Mouse (Mus musculus) yolk sac, embryonic 10.5 days (tissue): ENCODE data around the gene Pptc7.

Experiments
- DNase-seq: peaks from one replicate; pipeline ENCODE4 v3.0.0-alpha.2; 2017; ENCODE audit warnings: low spot score

Pptc7 gene

GRCm38 (mm10) chr5:122284183-122285028 is at the start of gene Pptc7:
Gene Pptc7 (plus strand): TSS chr5:122284365.
- peak; percentile 93 for DNase-seq

DNA sequence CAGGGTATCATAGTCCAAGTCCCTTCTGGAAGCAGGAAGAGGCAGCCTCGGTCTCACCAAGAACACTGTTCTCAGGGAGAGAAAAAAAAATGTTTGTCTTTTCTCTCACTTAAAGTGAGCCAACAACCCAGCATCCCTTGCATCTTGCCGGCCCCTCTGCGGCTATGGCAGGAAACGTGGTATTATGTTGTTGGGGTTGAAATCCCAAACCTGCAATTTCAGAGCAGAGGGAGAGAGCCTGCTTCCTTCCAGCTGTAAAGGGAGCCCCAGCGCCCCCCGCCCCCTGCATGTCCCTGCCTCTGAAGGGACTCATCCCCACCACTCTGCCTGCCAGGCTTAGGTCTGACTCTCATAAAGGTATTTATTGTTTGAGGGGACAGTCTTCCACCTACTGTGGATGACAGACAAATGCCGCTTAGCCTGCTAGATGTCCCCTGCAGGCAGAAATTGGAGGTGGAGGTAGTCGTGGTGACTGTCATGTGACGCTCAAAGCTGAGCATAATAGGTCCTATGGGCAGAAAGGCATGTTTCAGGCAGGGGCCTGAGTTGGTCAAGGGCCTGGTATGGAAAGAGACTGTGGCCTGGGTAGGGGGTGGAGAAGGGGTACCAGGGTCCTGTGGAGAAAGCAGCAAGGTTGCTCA is 48.8 kb upstream of the Pptc7 start:
- no peak for DNase-seq

- DNase-seq, result no peak
Measured at GRCm38 (mm10) chr5:122237200-122237599, 47.0 kb upstream of the Pptc7 start.

- DNase-seq, result no peak
Measured at GRCm38 (mm10) chr5:122239618-122240017, 44.5 kb upstream of the Pptc7 start.

GRCm38 (mm10) chr5:122240521-122240920 is 43.6 kb upstream of the Pptc7 start:
- DNase-seq, result no peak

DNA sequence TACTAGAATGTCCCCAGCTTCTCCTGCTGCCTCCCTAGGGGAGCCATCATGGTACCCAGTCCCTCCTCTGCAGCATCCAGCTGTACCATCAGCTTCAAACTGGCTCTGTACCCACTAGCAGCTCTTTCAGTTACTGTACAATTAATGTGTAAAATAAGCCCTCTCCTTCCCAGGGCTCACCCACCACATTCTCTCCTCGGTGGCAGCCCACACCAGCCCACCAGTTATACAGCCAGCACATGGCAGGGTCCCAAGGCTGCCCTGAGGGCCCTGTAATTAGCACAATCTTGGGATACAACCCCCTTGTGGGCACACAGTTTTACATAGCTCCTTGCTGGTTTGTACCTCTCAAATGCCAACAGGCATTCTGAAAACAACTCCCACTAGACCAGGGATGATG is 43.2 kb upstream of the Pptc7 start:
- no peak for DNase-seq

DNA sequence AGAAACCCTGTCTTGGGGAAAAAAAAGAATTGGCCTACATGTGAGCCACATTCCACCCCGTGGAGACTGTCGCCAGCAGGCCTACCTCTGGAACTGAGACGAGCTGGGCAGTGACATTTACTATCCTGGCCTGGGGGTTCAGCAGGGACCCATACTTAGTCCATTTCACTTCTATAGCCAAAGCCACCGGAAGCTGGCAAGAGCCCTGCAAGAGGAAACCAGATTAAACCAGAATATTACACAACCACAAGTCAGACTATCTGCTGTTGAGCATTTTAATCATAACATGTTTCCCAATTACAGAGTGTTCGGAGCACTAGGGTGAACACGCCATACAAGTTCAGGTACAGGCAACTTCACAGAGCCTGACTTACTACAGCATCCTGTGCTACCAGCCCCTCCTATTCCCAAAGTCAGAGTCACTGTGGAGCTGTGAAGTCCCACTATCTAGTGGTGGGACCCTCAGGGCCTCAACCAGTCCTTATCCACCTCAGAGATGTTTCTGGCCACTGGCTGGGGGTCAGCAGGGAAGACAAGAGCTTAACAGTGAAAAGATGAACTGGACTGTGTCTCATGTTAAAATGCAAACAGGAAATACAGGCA is 41.5 kb upstream of the Pptc7 start:
- DNase-seq, result no peak

- DNase-seq, result no peak
Measured at GRCm38 (mm10) chr5:122243781-122244523, 40.2 kb upstream of the Pptc7 start.

DNA sequence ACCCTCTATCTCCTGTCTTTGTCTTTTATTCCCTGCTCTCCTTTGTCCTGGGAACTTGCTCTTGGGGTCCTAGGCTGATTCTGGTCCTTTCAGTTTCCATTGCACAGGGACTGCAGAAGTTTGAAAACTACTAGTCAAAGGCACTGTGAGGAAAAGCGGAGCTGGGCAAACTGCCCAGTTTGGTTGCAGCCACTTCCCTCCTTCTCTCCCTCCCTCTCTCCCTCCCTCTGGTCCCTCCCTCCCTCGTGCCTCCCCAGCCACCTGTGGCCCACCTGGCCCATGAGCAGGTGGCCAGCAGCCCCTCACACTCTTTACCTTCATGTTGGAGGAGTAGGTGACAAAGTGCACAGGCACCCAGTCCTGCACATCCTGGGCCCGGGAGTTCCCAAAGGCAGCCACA is 39.0 kb upstream of the Pptc7 start:
- no peak for DNase-seq

DNA sequence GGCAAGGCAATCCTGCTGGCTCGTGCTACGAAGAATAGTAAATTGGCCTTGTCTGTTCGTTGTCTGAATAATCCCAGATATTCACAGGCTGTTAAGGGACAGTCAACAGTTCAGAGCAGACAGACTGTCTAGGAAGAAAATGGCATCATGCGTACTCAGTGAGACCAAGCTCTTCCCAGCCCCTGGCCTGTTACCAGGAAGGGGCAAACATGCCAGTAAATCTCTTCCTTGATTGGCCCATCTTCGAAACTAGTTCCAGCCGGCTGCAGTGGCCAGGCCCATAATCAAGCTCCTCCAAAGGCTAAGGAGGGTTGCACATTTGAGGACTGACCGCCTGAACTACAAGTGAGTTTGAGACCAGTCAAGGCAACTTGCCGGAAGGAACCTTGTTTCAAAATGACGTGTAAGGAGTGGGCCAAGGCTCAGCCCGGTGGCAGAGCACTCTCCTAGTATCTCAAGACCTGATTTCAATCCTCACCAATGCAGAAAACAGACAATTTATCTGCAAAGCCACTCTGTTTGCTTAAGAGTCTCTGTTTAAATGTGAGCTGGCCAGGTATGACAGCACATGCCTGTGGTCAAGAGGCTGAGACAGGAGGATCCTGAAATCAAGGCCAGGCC is 37.5 kb upstream of the Pptc7 start:
- DNase-seq, result peak; percentile 50

- DNase-seq, result no peak
Measured at GRCm38 (mm10) chr5:122247529-122247928, 36.6 kb upstream of the Pptc7 start.

- no peak for DNase-seq
Measured at GRCm38 (mm10) chr5:122247934-122248333, 36.2 kb upstream of the Pptc7 start.

DNA sequence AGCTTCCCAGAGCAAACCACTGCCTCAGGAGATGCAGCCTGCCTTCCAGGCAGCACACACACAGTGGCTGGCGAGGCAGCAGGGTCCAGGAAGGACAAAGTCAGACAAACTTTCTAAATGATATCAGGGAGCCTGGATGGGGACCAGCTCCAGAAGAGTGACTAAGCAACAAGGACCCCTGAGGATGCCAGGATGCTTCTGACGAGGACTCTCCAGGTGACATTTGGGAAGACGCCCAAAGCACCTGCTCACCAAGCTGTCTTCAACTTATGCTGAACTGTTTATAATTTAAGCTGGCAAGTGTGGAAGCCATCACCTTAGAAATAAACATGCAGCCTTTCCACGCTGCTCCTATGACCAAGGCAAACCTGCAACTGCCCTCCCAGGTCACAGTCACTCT is 34.9 kb upstream of the Pptc7 start:
- no peak for DNase-seq

- no peak for DNase-seq
Measured at GRCm38 (mm10) chr5:122251895-122252606, 32.1 kb upstream of the Pptc7 start.

- no peak for DNase-seq
Measured at GRCm38 (mm10) chr5:122258027-122258741, 26.0 kb upstream of the Pptc7 start.

- no peak for DNase-seq
Measured at GRCm38 (mm10) chr5:122262104-122262503, 22.1 kb upstream of the Pptc7 start.

DNA sequence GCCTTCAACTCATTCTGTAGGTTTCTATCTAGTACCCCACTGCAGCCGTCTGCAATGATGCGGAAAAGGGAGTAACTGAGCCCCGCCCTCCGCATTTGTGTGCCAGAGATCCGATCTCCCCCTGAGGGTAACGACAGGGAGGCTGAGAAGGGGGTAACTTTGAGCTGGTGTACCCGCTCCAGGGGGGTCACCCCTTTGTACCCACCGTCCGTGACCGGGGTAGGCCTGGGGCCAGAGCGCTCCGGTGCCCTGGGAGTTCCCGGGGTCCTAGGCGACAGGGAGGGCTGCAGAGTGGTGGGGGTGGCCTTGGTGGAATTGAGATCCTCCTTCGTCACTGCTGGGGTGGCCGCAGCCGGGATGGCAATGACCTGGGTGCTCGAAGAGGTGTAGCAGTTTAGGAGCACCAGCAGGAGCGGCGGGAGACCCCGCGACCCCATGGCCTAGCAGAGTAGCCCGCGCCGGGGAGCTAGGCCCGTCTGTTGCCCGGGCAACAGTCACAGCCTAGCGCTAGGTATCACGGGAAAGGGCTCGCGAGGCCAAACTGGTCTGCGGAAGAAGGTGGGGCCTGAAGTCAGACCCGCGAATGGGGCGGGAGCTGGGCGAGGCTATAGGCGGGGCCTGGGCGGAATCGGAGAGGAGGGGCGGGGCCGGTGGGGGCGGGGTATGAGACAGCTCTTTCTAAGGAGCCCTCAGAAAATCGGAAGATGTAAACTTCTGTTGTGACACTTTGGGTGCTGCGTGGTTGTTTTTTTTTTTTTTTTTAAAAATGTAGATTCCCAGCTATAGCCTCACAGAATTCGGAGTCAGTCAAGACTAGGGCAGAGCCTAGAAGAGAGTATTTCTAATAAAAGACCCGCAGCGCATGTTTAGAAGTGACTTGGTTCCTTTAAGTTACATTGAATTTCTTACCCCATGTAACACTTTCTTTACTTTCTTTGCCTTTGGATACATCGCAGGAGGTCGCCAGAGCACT is 19.9 kb upstream of the Pptc7 start, which contains the start of gene Tctn1:
Gene Tctn1 (minus strand): TSS at position 528 of the 973 bp plus-strand sequence.
- peak; percentile 95 for DNase-seq

DNA sequence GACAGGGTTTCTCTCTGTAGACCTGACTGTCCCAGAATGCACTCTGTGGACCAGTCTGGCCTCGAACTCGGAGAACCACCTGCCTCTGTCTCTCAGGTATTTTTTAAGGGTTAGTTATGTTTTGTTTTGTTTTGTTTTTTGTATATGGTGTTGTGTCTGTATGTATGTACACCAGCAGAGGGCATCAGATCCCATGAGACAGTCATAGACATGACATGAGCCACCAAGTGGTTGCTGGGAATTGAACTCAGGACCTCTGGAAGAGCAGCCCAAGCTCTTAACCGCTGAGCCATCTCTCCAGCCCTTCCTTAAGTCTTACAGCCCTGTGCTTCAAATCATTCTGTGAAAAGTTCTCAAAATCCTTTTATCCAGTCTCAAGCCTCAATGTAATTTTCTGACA is 19.0 kb upstream of the Pptc7 start:
- DNase-seq, result no peak

DNA sequence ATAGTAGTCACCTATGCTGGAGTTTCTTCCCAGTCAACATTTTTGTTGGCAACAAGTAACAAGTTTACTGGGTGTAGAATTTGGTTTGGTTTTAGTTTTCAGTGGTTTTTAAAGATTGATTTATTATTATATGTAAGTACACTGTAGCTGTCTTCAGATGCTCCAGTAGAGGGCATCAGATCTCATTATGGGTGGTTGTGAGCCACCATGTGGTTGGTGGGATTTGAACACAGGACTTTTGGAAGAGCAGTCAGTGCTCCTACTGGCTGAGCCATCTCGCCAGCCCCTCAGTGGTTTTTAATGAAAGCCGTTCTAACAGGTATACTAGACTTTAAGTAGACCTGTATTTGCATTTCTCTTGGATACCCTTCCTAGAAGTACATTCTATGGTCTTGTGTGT is 18.2 kb upstream of the Pptc7 start:
- DNase-seq, result no peak
